Mouse (Mus musculus): ENCODE results near the gene Hoxd11.

DNA sequence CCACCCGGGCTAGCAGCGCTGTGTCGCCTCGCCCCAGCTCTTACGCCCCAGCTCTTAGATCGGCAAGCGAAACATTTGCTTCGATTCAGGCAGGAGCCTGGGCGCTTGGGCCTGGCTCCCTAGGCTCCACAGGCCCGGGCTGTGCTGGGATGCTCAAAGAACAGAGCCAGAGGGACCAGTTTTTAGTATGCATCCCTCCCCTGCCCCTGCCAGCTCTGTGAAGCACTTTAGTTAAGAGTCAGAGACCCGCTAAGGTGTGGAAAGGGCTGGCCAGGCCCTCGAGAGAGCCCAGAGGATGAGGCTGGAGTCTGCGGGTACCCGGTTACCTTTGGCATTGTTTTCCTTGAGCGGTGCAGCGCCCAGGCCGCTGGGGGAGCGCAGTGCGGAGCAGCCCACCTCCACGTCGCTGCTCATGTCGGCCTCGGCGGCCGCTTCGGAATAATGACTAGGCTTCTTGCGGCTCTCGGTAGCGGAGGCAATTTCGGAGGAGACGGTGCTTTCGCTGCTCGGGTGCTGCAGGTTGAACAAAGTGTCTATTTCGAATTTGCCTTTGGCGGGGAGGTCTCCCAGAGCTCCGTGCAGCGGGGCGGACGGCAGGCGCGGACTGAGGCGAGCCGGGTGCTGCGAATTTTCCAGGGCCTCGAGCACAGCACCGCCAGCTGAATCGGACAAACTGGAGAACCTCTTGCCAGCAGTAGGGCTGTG lies 20.5 kb upstream of the Hoxd11 start:
- no peak for TF ChIP-seq CTCF (conservative IDR thresholded peaks at IDR 0.05; ENCODE audit: insufficient read depth, insufficient read length, low read depth, low read length)
- TF ChIP-seq POLR2A (IDR thresholded peaks at IDR 0.05; ENCODE audit: low read depth, low read length) = no peak
